Mouse (Mus musculus): ENCODE results near the gene Cops9. TPM values are rescaled to one million over a fixed set of nuclear protein-coding genes. Genes with fewer than 3 reads are reported as not detected.

Cops9 gene
- polyA plus RNA-seq, 2 experiments: 99.3 to 237 TPM

- H3K27ac ChIP-seq: no peak overlapping the region
- H3K9me3 ChIP-seq (ENCODE audit: control insufficient read depth, low read length): no peaks in the 10 kb centered on the region
- H3K9ac ChIP-seq (replicated peaks): no peak overlapping the region
- no peak overlapping the region for H3K4me3 ChIP-seq (ENCODE audit: insufficient read depth in 1 of 2, low read depth in 2 of 2, low read length in 2 of 2)
- peaks cover 0 to 7% of the 10 kb centered on the region in 2 experiments; a peak in 2 of 4 replicates for H3K4me1 ChIP-seq (replicated peaks; ENCODE audit: control insufficient read depth in 2 of 2, insufficient read depth in 2 of 2, low read length in 1 of 2)
- ATAC-seq (ENCODE audit: insufficient read depth) (no peak), DNase-seq (ENCODE audit: low read depth in 3 of 3, low spot score in 3 of 3) (no peak)
- no peaks in the 10 kb centered on the region for H3K36me3 ChIP-seq (replicated peaks; ENCODE audit: control insufficient read depth, insufficient read depth, low read depth)
- no peak overlapping the region for H3K4me2 ChIP-seq (ENCODE audit: low read depth)
- no peaks in the 10 kb centered on the region for H3K27me3 ChIP-seq (ENCODE audit: control insufficient read depth, insufficient read depth, low read length)
- 84% methylated on average over 11 of the region's 11 CpGs for WGBS (ENCODE audit: insufficient replicate concordance)
- TF ChIP-seq EP300 (IDR thresholded peaks at IDR 0.05; ENCODE audit: low read depth) (no peak), CTCF (IDR thresholded peaks at IDR 0.05; ENCODE audit: low read depth) (no peak)
Measured at GRCm38 (mm10) chr1:92636676-92637075, 5.1 kb downstream of the Cops9 start.

- Histone ChIP-seq H3K4me3 (ENCODE audit: insufficient read depth in 1 of 2, low read depth in 2 of 2, low read length in 2 of 2) (no peak overlapping the region), H3K9me3 (ENCODE audit: control insufficient read depth, low read length) (no peaks in the 10 kb centered on the region), H3K9ac (replicated peaks) (no peak overlapping the region), H3K4me1 (replicated peaks; ENCODE audit: control insufficient read depth in 2 of 2, insufficient read depth in 2 of 2, low read length in 1 of 2) (peaks cover 0 to 7% of the 10 kb centered on the region in 2 experiments; a peak in 2 of 4 replicates), H3K4me2 (ENCODE audit: low read depth) (no peak overlapping the region), H3K36me3 (replicated peaks; ENCODE audit: control insufficient read depth, insufficient read depth, low read depth) (no peaks in the 10 kb centered on the region), H3K27me3 (ENCODE audit: control insufficient read depth, insufficient read depth, low read length) (no peaks in the 10 kb centered on the region), H3K27ac (no peak overlapping the region)
- DNase-seq (ENCODE audit: low read depth in 3 of 3, low spot score in 3 of 3) (no peak), ATAC-seq (ENCODE audit: insufficient read depth) (no peak)
- TF ChIP-seq EP300 (IDR thresholded peaks at IDR 0.05; ENCODE audit: low read depth) (no peak), CTCF (IDR thresholded peaks at IDR 0.05; ENCODE audit: low read depth) (no peak)
- 67% methylated on average over 8 of the region's 8 CpGs for WGBS (ENCODE audit: insufficient replicate concordance)
Measured at GRCm38 (mm10) chr1:92636015-92636414, 5.8 kb downstream of the Cops9 start.

- Histone ChIP-seq H3K36me3 (replicated peaks; ENCODE audit: control insufficient read depth, insufficient read depth, low read depth) (no peaks in the 10 kb centered on the region), H3K27ac (no peak overlapping the region), H3K4me2 (ENCODE audit: low read depth) (no peak overlapping the region), H3K9ac (replicated peaks) (no peak overlapping the region), H3K4me3 (ENCODE audit: insufficient read depth in 1 of 2, low read depth in 2 of 2, low read length in 2 of 2) (no peak overlapping the region), H3K4me1 (replicated peaks; ENCODE audit: control insufficient read depth in 2 of 2, insufficient read depth in 2 of 2, low read length in 1 of 2) (no peaks in the 10 kb centered on the region), H3K27me3 (ENCODE audit: control insufficient read depth, insufficient read depth, low read length) (no peaks in the 10 kb centered on the region), H3K9me3 (ENCODE audit: control insufficient read depth, low read length) (no peaks in the 10 kb centered on the region)
- DNase-seq (ENCODE audit: low read depth in 3 of 3, low spot score in 3 of 3) (no peak), ATAC-seq (ENCODE audit: insufficient read depth) (no peak)
- 81% methylated on average over 4 of the region's 4 CpGs for whole genome bisulfite sequencing (ENCODE audit: insufficient replicate concordance)
- TF ChIP-seq CTCF (IDR thresholded peaks at IDR 0.05; ENCODE audit: low read depth): no peak
- TF ChIP-seq EP300 (IDR thresholded peaks at IDR 0.05; ENCODE audit: low read depth): no peak
Measured at GRCm38 (mm10) chr1:92634976-92635599, 6.7 kb downstream of the Cops9 start.

GRCm38 (mm10) chr1:92634569-92634968, 7.2 kb downstream of the Cops9 start:
- 61% methylated on average over 1 of the region's 1 CpGs for WGBS (ENCODE audit: insufficient replicate concordance)
- no peaks in the 10 kb centered on the region for H3K4me1 ChIP-seq (replicated peaks; ENCODE audit: control insufficient read depth in 2 of 2, insufficient read depth in 2 of 2, low read length in 1 of 2)

GRCm38 (mm10) chr1:92633726-92634125, 8.1 kb downstream of the Cops9 start:
- TF ChIP-seq EP300 (IDR thresholded peaks at IDR 0.05; ENCODE audit: low read depth) (no peak), CTCF (IDR thresholded peaks at IDR 0.05; ENCODE audit: low read depth) (no peak)
- no peaks in the 10 kb centered on the region for H3K9me3 ChIP-seq (ENCODE audit: control insufficient read depth, low read length)
- no peaks in the 10 kb centered on the region for H3K36me3 ChIP-seq (replicated peaks; ENCODE audit: control insufficient read depth, insufficient read depth, low read depth)
- WGBS (ENCODE audit: insufficient replicate concordance): 68% methylated on average over 8 of the region's 8 CpGs
- DNase-seq (ENCODE audit: low read depth in 3 of 3, low spot score in 3 of 3) (no peak), ATAC-seq (ENCODE audit: insufficient read depth) (no peak)
- H3K27me3 ChIP-seq (ENCODE audit: control insufficient read depth, insufficient read depth, low read length): no peaks in the 10 kb centered on the region
- H3K9ac ChIP-seq (replicated peaks): no peak overlapping the region
- H3K4me1 ChIP-seq (replicated peaks; ENCODE audit: control insufficient read depth in 2 of 2, insufficient read depth in 2 of 2, low read length in 1 of 2): no peaks in the 10 kb centered on the region
- no peak overlapping the region for H3K4me2 ChIP-seq (ENCODE audit: low read depth)
- H3K4me3 ChIP-seq (ENCODE audit: insufficient read depth in 1 of 2, low read depth in 2 of 2, low read length in 2 of 2): no peak overlapping the region
- H3K27ac ChIP-seq: no peak overlapping the region

More at GRCm38 (mm10) chr1:92634569-92634968, 7.2 kb downstream of the Cops9 start:
- Histone ChIP-seq H3K9me3 (ENCODE audit: control insufficient read depth, low read length) (no peaks in the 10 kb centered on the region), H3K36me3 (replicated peaks; ENCODE audit: control insufficient read depth, insufficient read depth, low read depth) (no peaks in the 10 kb centered on the region), H3K27me3 (ENCODE audit: control insufficient read depth, insufficient read depth, low read length) (no peaks in the 10 kb centered on the region), H3K4me3 (ENCODE audit: insufficient read depth in 1 of 2, low read depth in 2 of 2, low read length in 2 of 2) (no peak overlapping the region), H3K27ac (no peak overlapping the region), H3K9ac (replicated peaks) (no peak overlapping the region), H3K4me2 (ENCODE audit: low read depth) (no peak overlapping the region)
- DNase-seq (ENCODE audit: low read depth in 3 of 3, low spot score in 3 of 3) (no peak), ATAC-seq (ENCODE audit: insufficient read depth) (no peak)
- TF ChIP-seq EP300 (IDR thresholded peaks at IDR 0.05; ENCODE audit: low read depth): no peak
